Mouse (Mus musculus): Measurements from ENCODE around the gene Luc7l. TPM values are rescaled to one million over a fixed set of nuclear protein-coding genes. Genes with fewer than 3 reads are reported as not detected.
A peak's percentile ranks its signal among the peaks of the same experiment; 100 is the strongest.

Gene Luc7l
- polyA plus RNA-seq, 1 experiment from 2014 or later = 113 TPM

DNA sequence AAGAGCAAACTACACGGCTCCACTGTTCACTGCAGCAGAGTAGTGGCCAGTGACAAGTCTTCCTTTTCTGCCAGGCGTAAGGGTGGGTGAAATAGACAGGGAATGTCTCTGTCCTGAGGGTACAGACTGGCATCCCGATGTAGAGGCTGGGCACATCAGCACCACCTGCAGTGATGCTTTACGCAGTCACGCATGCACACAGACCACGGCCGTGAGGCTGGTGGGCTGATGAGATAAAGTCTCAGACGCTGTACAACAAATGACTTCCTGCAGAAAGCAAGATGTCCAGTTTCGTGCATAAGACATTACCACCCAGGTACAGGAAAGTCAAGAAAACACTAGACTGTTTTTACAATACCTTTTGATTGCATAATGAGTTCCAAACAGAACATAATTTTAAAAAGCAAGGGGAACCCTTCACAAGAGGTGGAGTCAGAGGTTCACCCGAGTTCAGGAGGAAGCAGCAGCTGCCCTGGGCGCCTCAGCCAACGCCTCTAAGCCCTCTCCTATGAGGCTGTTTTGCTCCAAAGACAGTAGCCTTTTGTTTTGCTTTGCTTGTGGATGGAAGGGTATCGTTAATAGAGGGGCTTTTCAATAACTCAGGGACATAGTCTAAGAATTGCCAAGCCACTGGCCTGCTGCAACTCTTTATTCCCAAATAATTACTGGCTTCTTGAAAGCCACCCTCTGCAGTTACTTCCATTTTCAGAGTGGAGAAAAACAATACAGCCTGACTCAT is 17.4 kb upstream of the Luc7l start:
- no peaks in the 10 kb centered on the region for H3K27me3 ChIP-seq (ENCODE audit: insufficient read depth, poor library complexity, severe bottlenecking)
- H3K4me3 ChIP-seq = no peak overlapping the region
- WGBS = 68% methylated on average over 13 of the region's 13 CpGs
- DNase-seq (ENCODE audit: low spot score) = no peak
- peak overlapping the region; percentile 50; the same call in 1 of the 2 replicates for H3K27ac ChIP-seq
- peaks cover 18% of the 10 kb centered on the region for H3K4me1 ChIP-seq (replicated peaks)
- H3K36me3 ChIP-seq = no peaks in the 10 kb centered on the region
- H3K9me3 ChIP-seq = no peaks in the 10 kb centered on the region

DNA sequence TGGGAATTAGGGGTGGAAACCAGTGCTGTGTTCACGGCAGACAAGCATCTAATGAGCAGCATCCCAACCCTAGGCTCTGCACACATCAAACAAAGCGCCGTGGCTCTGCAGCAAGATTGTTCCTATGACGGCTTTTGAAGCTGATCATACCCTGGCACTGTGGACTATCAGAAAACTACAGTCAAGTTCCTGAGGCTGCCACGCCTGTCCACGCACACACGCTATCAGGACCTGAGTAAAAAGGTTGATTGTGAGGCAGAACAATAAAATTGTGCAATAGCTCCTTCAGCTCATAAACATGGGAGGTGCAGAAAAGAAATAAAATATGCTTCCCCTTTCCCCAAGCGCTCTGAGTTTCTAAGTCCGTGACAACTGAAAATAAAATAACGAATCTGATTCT is 15.0 kb upstream of the Luc7l start:
- WGBS = 87% methylated on average over 10 of the region's 10 CpGs
- H3K27me3 ChIP-seq (ENCODE audit: insufficient read depth, poor library complexity, severe bottlenecking) = no peaks in the 10 kb centered on the region

GRCm38 (mm10) chr17:26239551-26239950 is 13.1 kb upstream of the Luc7l start:
- H3K4me3 ChIP-seq = no peak overlapping the region
- no peaks in the 10 kb centered on the region for H3K27me3 ChIP-seq (ENCODE audit: insufficient read depth, poor library complexity, severe bottlenecking)
- WGBS = 76% methylated on average over 2 of the region's 2 CpGs
- no peak for DNase-seq (ENCODE audit: low spot score)
- H3K27ac ChIP-seq = no peak overlapping the region
- peaks cover 41% of the 10 kb centered on the region for H3K4me1 ChIP-seq (replicated peaks)
- no peaks in the 10 kb centered on the region for H3K36me3 ChIP-seq
- H3K9me3 ChIP-seq = no peaks in the 10 kb centered on the region

More for the DNA sequence above, 15.0 kb upstream of the Luc7l start:
- no peak overlapping the region for H3K4me3 ChIP-seq
- no peak overlapping the region for H3K27ac ChIP-seq
- no peaks in the 10 kb centered on the region for H3K36me3 ChIP-seq
- peaks cover 22% of the 10 kb centered on the region for H3K4me1 ChIP-seq (replicated peaks)
- DNase-seq (ENCODE audit: low spot score) = no peak
- no peaks in the 10 kb centered on the region for H3K9me3 ChIP-seq

DNA sequence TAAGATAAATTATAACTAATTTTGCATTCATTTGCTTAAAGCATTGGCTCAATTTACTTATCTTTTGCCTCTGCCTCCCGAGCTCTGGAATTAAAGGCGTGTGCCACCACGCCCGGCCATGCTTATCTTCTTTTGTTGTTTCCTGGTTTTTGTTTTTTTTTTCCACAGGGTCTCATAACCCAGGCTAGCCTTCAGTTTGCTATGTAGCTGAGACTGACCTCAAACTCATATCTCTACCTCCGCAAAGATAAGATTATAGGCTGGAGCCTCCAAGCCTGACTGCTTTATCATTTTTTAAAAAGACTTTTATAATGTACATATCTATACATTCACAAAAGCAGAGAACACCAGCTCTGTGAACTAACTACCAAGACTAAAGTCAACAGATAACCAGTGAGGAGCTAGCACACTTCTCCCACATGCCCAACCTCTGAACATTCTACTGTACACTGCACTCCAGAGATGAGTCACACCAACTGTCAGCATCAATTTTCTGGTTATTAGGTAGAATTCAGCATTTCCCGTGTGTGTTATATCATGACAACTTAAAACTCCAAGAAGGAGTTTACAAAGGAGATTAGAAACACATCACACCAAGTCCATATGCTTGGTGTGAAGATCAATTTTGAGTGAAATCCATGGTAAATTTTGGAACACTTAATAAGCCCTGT is 12.4 kb upstream of the Luc7l start:
- H3K9me3 ChIP-seq = no peaks in the 10 kb centered on the region
- no peak for DNase-seq (ENCODE audit: low spot score)
- H3K27ac ChIP-seq = no peak overlapping the region
- H3K4me3 ChIP-seq = no peak overlapping the region
- peaks cover 42% of the 10 kb centered on the region for H3K4me1 ChIP-seq (replicated peaks)
- no peaks in the 10 kb centered on the region for H3K27me3 ChIP-seq (ENCODE audit: insufficient read depth, poor library complexity, severe bottlenecking)
- H3K36me3 ChIP-seq = no peaks in the 10 kb centered on the region
- 84% methylated on average over 6 of the region's 6 CpGs for WGBS

DNA sequence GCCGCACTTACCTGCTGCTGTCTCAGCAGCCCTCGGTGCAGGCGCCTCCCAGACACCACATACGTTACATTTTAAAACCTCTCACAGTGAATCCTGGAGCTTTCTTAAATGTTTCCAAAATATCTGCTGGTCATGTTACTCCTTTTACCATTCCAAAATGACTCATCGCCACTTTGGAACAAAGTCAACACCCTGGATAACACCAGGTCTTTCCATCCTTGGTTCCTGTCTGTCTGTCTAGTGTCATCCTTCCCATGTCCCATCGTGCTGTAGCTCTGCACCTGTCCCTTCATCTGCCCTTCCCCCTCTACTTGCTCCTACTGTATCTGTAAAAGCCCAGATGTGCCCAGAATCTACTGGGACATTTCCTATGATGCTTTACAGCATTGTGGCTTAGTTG is 11.7 kb upstream of the Luc7l start:
- DNase-seq (ENCODE audit: low spot score) = no peak
- 86% methylated on average over 6 of the region's 6 CpGs for WGBS
- H3K4me3 ChIP-seq = no peak overlapping the region

DNA sequence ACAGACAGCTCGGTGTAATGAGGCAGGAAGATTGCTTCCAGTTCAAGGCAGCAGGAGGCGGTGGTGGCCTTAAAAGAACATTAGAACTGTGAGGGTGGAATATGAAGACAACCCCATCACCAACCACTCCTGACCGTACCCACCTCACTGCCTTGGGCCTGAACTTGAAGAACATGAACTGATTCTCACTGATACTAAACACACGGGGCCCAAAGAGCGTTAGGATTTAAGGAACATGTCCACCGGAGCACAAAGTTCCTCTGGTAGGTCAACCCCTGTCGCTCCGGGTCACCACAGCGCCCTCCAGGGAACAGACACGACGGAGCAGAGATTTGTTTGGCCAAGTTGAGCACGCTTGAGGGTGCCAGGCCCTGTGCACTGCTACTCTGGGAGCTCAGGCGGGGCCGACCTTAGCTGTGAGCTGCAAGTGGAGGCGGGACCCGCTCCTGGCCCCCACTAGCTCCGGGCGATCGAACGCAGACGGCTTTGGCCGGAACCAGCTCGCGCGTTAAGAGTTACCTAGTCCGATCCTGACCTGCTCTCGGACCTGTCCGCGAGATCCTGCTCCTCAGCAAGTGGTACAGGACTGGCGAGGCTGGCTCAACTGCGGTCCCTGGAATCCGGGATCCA is 9.1 kb upstream of the Luc7l start:
- WGBS = under 1% methylated on average over 32 of the region's 32 CpGs
- H3K36me3 ChIP-seq = no peaks in the 10 kb centered on the region
- H3K4me1 ChIP-seq (replicated peaks) = peaks cover 27% of the 10 kb centered on the region
- DNase-seq (ENCODE audit: low spot score) = no peak
- no peaks in the 10 kb centered on the region for H3K27me3 ChIP-seq (ENCODE audit: insufficient read depth, poor library complexity, severe bottlenecking)
- no peaks in the 10 kb centered on the region for H3K9me3 ChIP-seq
- H3K4me3 ChIP-seq = peak overlapping the region; percentile 80
- peak overlapping the region; percentile 89 for H3K27ac ChIP-seq

More for the DNA sequence above, 11.7 kb upstream of the Luc7l start:
- Histone ChIP-seq H3K9me3 (no peaks in the 10 kb centered on the region), H3K36me3 (no peaks in the 10 kb centered on the region), H3K27ac (no peak overlapping the region), H3K4me1 (replicated peaks) (peaks cover 35% of the 10 kb centered on the region), H3K27me3 (ENCODE audit: insufficient read depth, poor library complexity, severe bottlenecking) (no peaks in the 10 kb centered on the region)

DNA sequence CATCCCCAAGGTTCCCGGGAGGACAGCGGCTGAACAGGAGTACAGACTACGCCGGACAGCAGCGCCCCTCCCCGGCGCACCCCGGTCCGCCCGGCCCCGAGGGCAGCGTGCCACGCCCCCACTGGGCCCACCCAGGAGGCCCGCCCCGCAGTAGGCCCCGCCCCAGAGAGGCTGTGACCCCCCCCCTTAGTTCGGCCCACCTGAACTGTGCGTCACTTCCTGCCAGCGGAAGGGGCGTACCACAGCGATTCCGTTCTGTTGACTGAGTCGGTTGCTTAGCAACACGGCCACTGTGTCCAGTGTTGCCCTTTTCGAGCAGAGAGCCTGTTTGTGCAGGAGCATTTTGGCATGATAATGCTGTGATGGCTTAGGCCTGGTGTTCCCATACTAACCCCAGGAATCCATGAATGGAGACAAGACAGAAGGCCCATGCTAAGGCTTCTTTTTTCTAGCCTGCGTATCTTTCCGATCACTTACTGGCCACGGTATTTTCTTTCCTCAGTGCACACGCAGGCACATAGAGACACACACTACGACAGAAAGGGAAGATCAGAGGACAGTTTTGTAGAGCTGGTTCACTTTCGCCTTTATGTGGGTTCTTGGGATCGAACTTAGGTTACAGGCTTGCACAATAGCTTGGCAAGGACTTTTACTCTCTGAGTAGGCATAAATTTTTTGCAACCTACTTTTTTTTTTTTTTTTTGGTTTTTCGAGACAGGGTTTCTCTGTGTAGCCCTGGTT is 8.4 kb upstream of the Luc7l start, which contains the start of gene Fam234a:
TSS of gene Fam234a (minus strand) at position 142 of the 741 bp plus-strand sequence.
- Histone ChIP-seq H3K4me3 (peak within 1 kb of the TSS; percentile 80), H3K36me3 (no peaks in the 10 kb centered on the region), H3K4me1 (replicated peaks) (peaks cover 27% of the 10 kb centered on the region), H3K27ac (peak within 1 kb of the TSS; percentile 89), H3K9me3 (no peaks in the 10 kb centered on the region), H3K27me3 (ENCODE audit: insufficient read depth, poor library complexity, severe bottlenecking) (no peaks in the 10 kb centered on the region)
- peak; percentile 98 for DNase-seq (ENCODE audit: low spot score)
- WGBS = 9% methylated on average over 33 of the region's 33 CpGs

- peak overlapping the region; percentile 99 for H3K4me3 ChIP-seq
- H3K9me3 ChIP-seq = no peaks in the 10 kb centered on the region
- H3K27ac ChIP-seq = peak overlapping the region; percentile 97
- WGBS = 50% methylated on average over 4 of the region's 4 CpGs
- DNase-seq (ENCODE audit: low spot score) = no peak
- H3K27me3 ChIP-seq (ENCODE audit: insufficient read depth, poor library complexity, severe bottlenecking) = no peaks in the 10 kb centered on the region
- H3K36me3 ChIP-seq = peaks cover 24% of the 10 kb centered on the region
- peaks cover 16% of the 10 kb centered on the region for H3K4me1 ChIP-seq (replicated peaks)
Observed at GRCm38 (mm10) chr17:26251886-26252538, 684 bp upstream of the Luc7l start.

GRCm38 (mm10) chr17:26253399-26253798 is 703 bp downstream of the Luc7l start:
- WGBS = 0% methylated on average over 24 of the region's 24 CpGs
- Histone ChIP-seq H3K36me3 (peaks cover 38% of the 10 kb centered on the region), H3K9me3 (no peaks in the 10 kb centered on the region), H3K4me3 (peak overlapping the region; percentile 99), H3K4me1 (replicated peaks) (peaks cover 16% of the 10 kb centered on the region), H3K27me3 (ENCODE audit: insufficient read depth, poor library complexity, severe bottlenecking) (no peaks in the 10 kb centered on the region), H3K27ac (peak overlapping the region; percentile 97)
- no peak for DNase-seq (ENCODE audit: low spot score)

GRCm38 (mm10) chr17:26255313-26255712 is 2.6 kb downstream of the Luc7l start:
- DNase-seq (ENCODE audit: low spot score) = no peak
- Histone ChIP-seq H3K36me3 (peaks cover 58% of the 10 kb centered on the region), H3K27me3 (ENCODE audit: insufficient read depth, poor library complexity, severe bottlenecking) (no peaks in the 10 kb centered on the region), H3K27ac (no peak overlapping the region), H3K4me3 (no peak overlapping the region), H3K9me3 (no peaks in the 10 kb centered on the region), H3K4me1 (replicated peaks) (peaks cover 16% of the 10 kb centered on the region)
- WGBS = 95% methylated on average over 7 of the region's 7 CpGs

DNA sequence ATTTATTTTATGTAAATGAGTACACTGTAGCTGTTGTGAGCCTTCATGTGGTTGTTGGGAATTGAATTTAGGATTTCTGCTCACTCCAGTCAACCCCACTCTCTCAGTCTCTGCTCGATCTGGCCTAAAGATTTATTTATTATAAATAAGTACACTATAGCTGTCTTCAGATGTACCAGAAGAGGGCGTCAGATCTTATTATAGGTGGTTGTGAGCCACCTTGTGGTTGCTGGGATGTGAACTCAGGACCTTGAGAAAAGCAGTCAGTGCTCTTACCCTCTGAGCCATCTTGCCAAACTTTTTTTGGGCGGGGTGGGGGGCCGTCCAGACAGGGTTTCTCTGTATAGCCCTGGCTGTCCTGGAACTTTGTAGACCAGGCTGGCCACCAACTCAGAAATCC is 9.1 kb downstream of the Luc7l start:
- no peaks in the 10 kb centered on the region for H3K9me3 ChIP-seq
- WGBS = 88% methylated on average over 4 of the region's 4 CpGs
- H3K4me1 ChIP-seq (replicated peaks) = no peaks in the 10 kb centered on the region
- H3K27ac ChIP-seq = no peak overlapping the region
- no peak for DNase-seq (ENCODE audit: low spot score)
- H3K4me3 ChIP-seq = no peak overlapping the region
- H3K27me3 ChIP-seq (ENCODE audit: insufficient read depth, poor library complexity, severe bottlenecking) = no peaks in the 10 kb centered on the region
- peaks cover 99% of the 10 kb centered on the region for H3K36me3 ChIP-seq

DNA sequence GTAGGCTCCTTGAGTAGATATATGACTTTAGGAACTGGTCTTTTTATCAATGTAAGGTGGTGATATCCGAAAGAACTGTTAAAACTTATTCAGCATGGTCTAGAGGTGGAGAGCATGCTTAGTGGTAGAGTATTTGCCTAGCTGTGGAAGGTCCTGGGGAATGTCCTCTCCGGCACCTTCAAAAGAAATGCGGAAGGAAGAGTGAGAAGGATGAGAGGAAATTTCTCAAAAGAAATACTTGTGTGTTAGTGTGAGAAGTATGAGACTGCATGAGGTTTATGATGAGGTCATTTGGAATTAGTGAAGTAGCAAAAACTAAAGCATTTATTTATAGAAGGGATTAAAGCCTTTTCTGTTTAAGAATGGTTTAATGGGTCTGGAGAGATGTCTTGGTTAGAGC is 9.7 kb downstream of the Luc7l start:
- WGBS = 97% methylated on average over 3 of the region's 3 CpGs

More for the DNA sequence above, 9.7 kb downstream of the Luc7l start:
- Histone ChIP-seq H3K27ac (no peak overlapping the region), H3K4me1 (replicated peaks) (no peaks in the 10 kb centered on the region), H3K27me3 (ENCODE audit: insufficient read depth, poor library complexity, severe bottlenecking) (no peaks in the 10 kb centered on the region), H3K9me3 (no peaks in the 10 kb centered on the region), H3K4me3 (no peak overlapping the region), H3K36me3 (peaks cover 99% of the 10 kb centered on the region)
- DNase-seq (ENCODE audit: low spot score) = no peak

All from hindbrain, embryonic 10.5 days (tissue).